Mouse (Mus musculus): ENCODE data around the gene Cnnm2.
A peak's percentile ranks its signal among the peaks of the same experiment; 100 is the strongest.

Gene Cnnm2

GRCm38 (mm10) chr19:46799903-46800583 lies 38.6 kb downstream of the Cnnm2 start:
- no peak for DNase-seq (ENCODE audit: low spot score)

- no peak for DNase-seq (ENCODE audit: low spot score)
Observed at GRCm38 (mm10) chr19:46801492-46801891, 40.1 kb downstream of the Cnnm2 start.

- DNase-seq (ENCODE audit: low spot score): no peak
Observed at GRCm38 (mm10) chr19:46802306-46802705, 40.9 kb downstream of the Cnnm2 start.

- peak; percentile 8 for DNase-seq (ENCODE audit: low spot score)
Observed at GRCm38 (mm10) chr19:46803732-46804131, 42.3 kb downstream of the Cnnm2 start.

- no peak for DNase-seq (ENCODE audit: low spot score)
Observed at GRCm38 (mm10) chr19:46804751-46805150, 43.4 kb downstream of the Cnnm2 start.

GRCm38 (mm10) chr19:46805933-46806688 lies 44.7 kb downstream of the Cnnm2 start:
- DNase-seq (ENCODE audit: low spot score): no peak

- DNase-seq (ENCODE audit: low spot score): no peak
Observed at GRCm38 (mm10) chr19:46808261-46808660, 46.9 kb downstream of the Cnnm2 start.

GRCm38 (mm10) chr19:46809031-46809430 lies 47.6 kb downstream of the Cnnm2 start:
- no peak for DNase-seq (ENCODE audit: low spot score)

GRCm38 (mm10) chr19:46819276-46819675 lies 57.9 kb downstream of the Cnnm2 start:
- DNase-seq (ENCODE audit: low spot score): no peak

GRCm38 (mm10) chr19:46822491-46822890 lies 61.1 kb downstream of the Cnnm2 start:
- no peak for DNase-seq (ENCODE audit: low spot score)

GRCm38 (mm10) chr19:46823759-46824158 lies 62.4 kb downstream of the Cnnm2 start:
- DNase-seq (ENCODE audit: low spot score): no peak

GRCm38 (mm10) chr19:46824867-46825266 lies 63.5 kb downstream of the Cnnm2 start:
- DNase-seq (ENCODE audit: low spot score): no peak

GRCm38 (mm10) chr19:46827654-46828165 lies 66.3 kb downstream of the Cnnm2 start:
- DNase-seq (ENCODE audit: low spot score): no peak

- DNase-seq (ENCODE audit: low spot score): no peak
Observed at GRCm38 (mm10) chr19:46828961-46829360, 67.6 kb downstream of the Cnnm2 start.

GRCm38 (mm10) chr19:46831381-46831780 lies 70.0 kb downstream of the Cnnm2 start:
- DNase-seq (ENCODE audit: low spot score): no peak

GRCm38 (mm10) chr19:46834301-46834700 lies 72.9 kb downstream of the Cnnm2 start:
- DNase-seq (ENCODE audit: low spot score): no peak

GRCm38 (mm10) chr19:46835339-46835738 lies 73.9 kb downstream of the Cnnm2 start:
- DNase-seq (ENCODE audit: low spot score): no peak

- no peak for DNase-seq (ENCODE audit: low spot score)
Observed at GRCm38 (mm10) chr19:46836085-46836484, 74.7 kb downstream of the Cnnm2 start.

- DNase-seq (ENCODE audit: low spot score): no peak
Observed at GRCm38 (mm10) chr19:46837290-46838079, 76.1 kb downstream of the Cnnm2 start.

GRCm38 (mm10) chr19:46841016-46841415 lies 79.6 kb downstream of the Cnnm2 start:
- no peak for DNase-seq (ENCODE audit: low spot score)

- DNase-seq (ENCODE audit: low spot score): no peak
Observed at GRCm38 (mm10) chr19:46843030-46843429, 81.6 kb downstream of the Cnnm2 start.

GRCm38 (mm10) chr19:46846056-46846455 lies 84.7 kb downstream of the Cnnm2 start:
- DNase-seq (ENCODE audit: low spot score): no peak

GRCm38 (mm10) chr19:46846459-46846858 lies 85.1 kb downstream of the Cnnm2 start:
- no peak for DNase-seq (ENCODE audit: low spot score)
